17 mouse cellular contexts compared by ENCODE assay signal in genomic region chr8:13156327-13157097, GRCm38 (mm10). TPM values are rescaled to one million over a fixed set of nuclear protein-coding genes. Genes with fewer than 3 reads are reported as not detected.
DNase-seq lines count a peak whose midpoint lies in the region; ATAC-seq lines count a peak whose summit lies in the region.
"Had no signal": no experiment of that assay in that cellular context is flagged by ENCODE, and none has a peak within 500 bp of the region (broad histone marks: within the 10 kb centered on the region; RNA-seq: fewer than 3 reads in every experiment).

No protein-coding gene starts in this region.

- H3K4me3 ChIP-seq in heart, embryonic 11.5 days (ENCODE audit: low read depth, low read length) = no peak overlapping the region
- H3K4me3 ChIP-seq: forebrain, embryonic 12.5 days; hindbrain, embryonic 10.5 days; liver, embryonic 13.5 days had no signal

- no peaks in the 10 kb centered on the region for H3K9me3 ChIP-seq in heart, embryonic 11.5 days (replicated peaks; ENCODE audit: control insufficient read depth, low read length)
- H3K9me3 ChIP-seq: forebrain, embryonic 12.5 days; hindbrain, embryonic 10.5 days; liver, embryonic 13.5 days had no signal

- intact Hi-C loops in heart, postnatal 14 days (cut with DNase I) = no loop called here

- no peak overlapping the region for H3K9ac ChIP-seq in heart, embryonic 11.5 days (ENCODE audit: low read depth, low read length)
- H3K9ac ChIP-seq: forebrain, embryonic 12.5 days; liver, embryonic 13.5 days had no signal

- H3K4me1 ChIP-seq in heart, embryonic 11.5 days (ENCODE audit: control insufficient read depth, insufficient read depth, low read length) = peaks cover 13% of the 10 kb centered on the region

- no peaks in the 10 kb centered on the region for H3K36me3 ChIP-seq in heart, embryonic 11.5 days (ENCODE audit: control insufficient read depth, insufficient read depth, low read length)
- H3K36me3 ChIP-seq: hindbrain, embryonic 10.5 days had no signal

- 0 out of 2 replicates have a peak overlapping the region, but pooled peaks have one; percentile 15 for H3K27ac ChIP-seq in heart, embryonic 11.5 days (ENCODE audit: low read depth, low read length)
- H3K27ac ChIP-seq: forebrain, embryonic 12.5 days; hindbrain, embryonic 10.5 days; kidney, postnatal 0 days; liver, embryonic 13.5 days had no signal

- no peak for ATAC-seq in heart, embryonic 11.5 days (replicated peaks; ENCODE audit: insufficient number of reproducible peaks, low FRiP score, low TSS enrichment)

- DNase-seq in cerebellum, adult 9-11 months = peak; percentile 18
- DNase-seq in cerebellum, adult 18-20 months = no peak
- DNase-seq in heart, postnatal 14 days = no peak
- DNase-seq in frontal cortex, adult 2 months (ENCODE audit: extremely low spot score in 1 of 2, low spot score in 1 of 2) = peak; percentile 32 to 56
- DNase-seq in right cerebral cortex, postnatal 10 days (ENCODE audit: low spot score in 2 of 2) = peak; percentile 47 to 75
- DNase-seq in kidney, postnatal 14 days = no peak
- no peak for DNase-seq in spleen, adult 18-20 months
- DNase-seq: adrenal gland, postnatal 10 days; cerebellum, adult 9-10 months; embryo, embryonic 11 days; liver, embryonic 13.5 days; retina, postnatal 1 day; thymus, adult 18-20 months had no signal

- WGBS in heart, embryonic 11.5 days (ENCODE audit: insufficient replicate concordance) = 74% methylated on average over 12 of the region's 12 CpGs

- no peaks in the 10 kb centered on the region for H3K27me3 ChIP-seq in heart, embryonic 11.5 days (ENCODE audit: control insufficient read depth, insufficient read depth, low read length)
- H3K27me3 ChIP-seq: forebrain, embryonic 12.5 days; liver, embryonic 13.5 days had no signal

- H3K4me2 ChIP-seq in heart, embryonic 11.5 days = no peak overlapping the region
- H3K4me2 ChIP-seq: forebrain, embryonic 12.5 days; liver, embryonic 13.5 days had no signal

RNA-seq across cellular contexts. Expression of gene Lamp1, which starts 2.4 kb away (rescaled TPM):
- polyA plus RNA-seq in heart, embryonic 11.5 days (2014; fragmentation: Nextera tagmentation; extraction: Ambion mirVana) = 334 and 393 TPM in 2 replicates
- total RNA-seq in heart, postnatal 14 days (2021) = 100 to 1,000 TPM; 328 to 332 TPM
- 391 and 397 TPM in 2 replicates for polyA plus RNA-seq in frontal cortex, adult 2 months (2012; rRNA removed)

RNA-seq across cellular contexts. Expression of gene Grtp1, which starts 43.9 kb away (rescaled TPM):
- polyA plus RNA-seq in heart, embryonic 11.5 days (2014; fragmentation: Nextera tagmentation; extraction: Ambion mirVana) = 28.2 and 30.6 TPM in 2 replicates
- 1 to 10 TPM; 2.8 to 2.9 TPM for total RNA-seq in heart, postnatal 14 days (2021)
- 7.0 TPM in 2 replicates for polyA plus RNA-seq in frontal cortex, adult 2 months (2012; rRNA removed)

RNA-seq across cellular contexts. Expression of gene Cul4a, which starts 51.1 kb away (rescaled TPM):
- 111 and 130 TPM in 2 replicates for polyA plus RNA-seq in heart, embryonic 11.5 days (2014; fragmentation: Nextera tagmentation; extraction: Ambion mirVana)
- total RNA-seq in heart, postnatal 14 days (2021) = 10 to 100 TPM; 78.0 to 78.3 TPM
- polyA plus RNA-seq in frontal cortex, adult 2 months (2012; rRNA removed) = 43.7 and 53.5 TPM in 2 replicates

RNA-seq across cellular contexts. Expression of gene Pcid2, which starts 51.3 kb away (rescaled TPM):
- polyA plus RNA-seq in heart, embryonic 11.5 days (2014; fragmentation: Nextera tagmentation; extraction: Ambion mirVana) = 29.1 and 30.1 TPM in 2 replicates
- 10 to 100 TPM in 1 of 2 experiments, 1 to 10 TPM in 1; 8.8 to 10.7 TPM for total RNA-seq in heart, postnatal 14 days (2021)
- polyA plus RNA-seq in frontal cortex, adult 2 months (2012; rRNA removed) = 32.5 and 34.8 TPM in 2 replicates

Comparison
In these comparisons a context has a peak if more than half of its experiments do, and no peak if none do; other contexts are left out.
1. DNase-seq: peak in cerebellum, adult 9-11 months (single experiment), frontal cortex, adult 2 months (2 of 2) and right cerebral cortex, postnatal 10 days (2 of 2); none in cerebellum, adult 18-20 months (0 of 2), heart, postnatal 14 days (0 of 2), kidney, postnatal 14 days (single experiment) and spleen, adult 18-20 months (0 of 2).